Mouse (Mus musculus) cerebellum, adult 2 months (tissue): ENCODE data around the gene Fmnl2.

ENCODE experiments used
- CTCF ChIP-seq: fragments of 200-500 bp; IDR thresholded peaks from 2 replicates; pipeline ENCODE4 v1.5.1; 2011; ENCODE audit warnings: low read depth, mild to moderate bottlenecking, control low read depth, low read length, moderate library complexity, borderline replicate concordance; ENCODE audit not compliant: insufficient read depth
- POLR2A ChIP-seq: fragments of 200-500 bp; IDR thresholded peaks from 2 replicates; pipeline ENCODE4 v1.6.1; 2011; ENCODE audit warnings: low read length, control low read depth, borderline replicate concordance; ENCODE audit not compliant: insufficient read depth

DNA sequence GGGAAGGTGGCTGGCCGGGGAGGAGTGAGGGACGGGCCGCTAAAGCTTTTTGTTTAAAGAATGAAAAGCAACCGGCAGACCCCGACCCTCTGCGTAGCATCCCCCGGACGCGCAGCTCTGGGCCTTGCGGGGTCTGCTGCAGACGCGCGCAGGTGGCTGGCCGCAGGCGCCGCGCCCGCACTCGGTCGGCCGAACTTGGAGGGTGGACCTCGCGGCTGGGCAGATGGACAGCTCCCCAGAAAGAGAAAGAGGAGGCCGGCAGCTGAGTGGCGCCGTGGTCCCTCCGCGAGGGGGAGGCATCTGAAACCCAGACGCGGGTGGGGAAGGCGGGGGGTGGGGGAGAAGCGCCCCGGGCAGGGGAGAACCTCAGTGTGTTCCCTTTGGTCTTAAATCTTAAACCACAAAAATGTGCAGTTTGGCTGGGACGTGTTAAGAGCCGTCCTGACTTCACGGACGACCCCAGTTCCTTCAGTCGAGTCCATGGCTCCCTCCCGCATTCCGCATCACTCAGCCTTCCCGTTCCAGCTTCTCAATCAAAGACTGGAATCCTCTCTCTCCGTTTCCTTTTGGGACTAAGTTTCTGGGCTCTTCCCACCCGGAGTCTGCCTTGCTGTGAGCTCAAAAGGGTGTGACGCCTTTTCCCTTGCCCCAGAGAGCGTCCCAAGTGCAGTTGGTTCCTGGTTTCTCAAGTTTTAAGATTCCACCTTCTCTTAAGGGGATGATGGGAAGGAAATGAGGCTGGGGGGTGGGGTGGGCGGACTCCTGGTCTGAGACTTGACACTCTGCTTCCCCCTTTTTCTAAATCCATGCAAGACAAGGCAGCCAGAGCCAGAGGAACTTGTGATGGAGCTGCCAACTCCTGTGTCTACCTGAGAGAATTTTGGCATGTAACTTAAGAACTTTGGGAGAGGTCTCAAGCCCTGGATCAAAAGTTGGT, 1.1 kb downstream of the Fmnl2 start:
- TF ChIP-seq POLR2A: no peak
- no peak for TF ChIP-seq CTCF
